Mouse (Mus musculus) adrenal gland, adult 18-20 months (tissue): ENCODE results near the gene Otub1. TPM values are rescaled to one million over a fixed set of nuclear protein-coding genes. Genes with fewer than 3 reads are reported as not detected.

Source experiments
- DNase-seq, 2 experiments: peaks; one replicate each; pipeline ENCODE4 v3.0.0; 2021 to 2022; ENCODE audit warnings: low spot score in 2 of 2
- long read RNA-seq, 2 experiments: library from polyadenylated mRNA; stranded (forward); transcript quantifications; one replicate each; pipeline ENCODE4 v2.0.0; 2021
- total RNA-seq, 2 experiments: library from RNA; stranded (reverse); gene quantifications; 1 replicate in 1 of 2; 2 replicates in 1 of 2; pipeline ENCODE4 v1.2.3; 2021

The Otub1 gene
- total RNA-seq: 100 to 1,000 TPM in 1 of 2 experiments, 10 to 100 TPM in 1; 96.7 to 125 TPM
- long read RNA-seq, experiment 1, transcript Otub1-201 (7 exons, 1,713 nt): major isoform, 74 of 84 reads
- long read RNA-seq, experiment 1, partial matches to known transcripts: 1 of 84 reads
- long read RNA-seq, experiment 1, other reads (novel, unspliced or antisense): 9 of 84 reads
- long read RNA-seq, experiment 2, transcript Otub1-201 (7 exons, 1,713 nt): major isoform, 193 of 221 reads
- long read RNA-seq, experiment 2, partial matches to known transcripts: 4 of 221 reads
- long read RNA-seq, experiment 2, other reads (novel, unspliced or antisense): 24 of 221 reads

DNA sequence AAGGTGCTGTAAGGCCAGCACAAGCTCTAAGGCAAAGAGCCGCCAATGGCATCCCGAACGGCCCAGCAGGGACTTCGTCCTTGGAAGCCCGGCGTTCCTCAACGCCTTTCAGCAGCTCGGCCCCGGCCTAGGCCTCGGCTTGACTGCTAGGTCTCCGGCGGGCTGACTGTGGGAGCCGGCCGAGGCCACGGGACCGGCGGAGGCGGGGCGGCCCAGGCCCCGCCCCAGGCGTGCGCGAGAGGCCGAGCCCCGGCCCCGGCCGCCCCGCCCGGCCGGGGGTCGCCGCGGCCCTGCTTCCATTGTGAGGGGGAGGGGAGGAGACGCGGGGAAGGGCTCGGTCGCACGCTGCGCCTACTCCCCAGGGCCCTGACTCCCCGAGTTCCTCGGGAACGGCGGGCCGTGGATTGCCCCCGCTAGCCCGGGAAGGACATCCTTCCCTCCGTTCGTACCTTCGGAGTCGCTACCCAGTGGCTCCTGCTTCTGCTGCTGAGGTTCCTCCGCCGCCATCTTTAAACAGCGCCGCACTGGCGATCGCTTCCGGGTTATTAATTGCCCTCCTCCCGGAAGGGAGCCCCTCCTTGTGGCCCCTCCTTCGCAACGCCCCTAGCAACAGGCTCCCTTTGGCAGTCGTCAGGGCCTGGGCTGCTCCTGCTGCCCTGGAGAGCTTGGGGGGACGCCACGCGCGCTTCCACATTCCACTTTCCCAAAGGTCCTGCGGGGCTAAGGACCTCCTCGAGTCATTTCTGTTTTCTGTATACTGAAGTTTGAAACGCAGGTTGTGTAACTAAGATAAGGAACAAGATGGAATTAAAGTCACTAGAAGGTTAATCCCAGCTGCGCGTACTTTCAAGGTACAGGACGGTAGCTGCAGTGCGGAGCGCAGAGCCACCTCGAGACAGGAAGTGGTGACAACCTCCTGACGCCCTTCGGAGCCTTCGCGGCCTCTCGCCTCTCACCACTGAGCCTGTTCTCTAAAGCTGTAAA lies at the start of gene Otub1:
Otub1 (minus strand) TSS at position 564 of the 984 bp plus-strand sequence.
- peak; percentile 87 to 89 for DNase-seq

DNA sequence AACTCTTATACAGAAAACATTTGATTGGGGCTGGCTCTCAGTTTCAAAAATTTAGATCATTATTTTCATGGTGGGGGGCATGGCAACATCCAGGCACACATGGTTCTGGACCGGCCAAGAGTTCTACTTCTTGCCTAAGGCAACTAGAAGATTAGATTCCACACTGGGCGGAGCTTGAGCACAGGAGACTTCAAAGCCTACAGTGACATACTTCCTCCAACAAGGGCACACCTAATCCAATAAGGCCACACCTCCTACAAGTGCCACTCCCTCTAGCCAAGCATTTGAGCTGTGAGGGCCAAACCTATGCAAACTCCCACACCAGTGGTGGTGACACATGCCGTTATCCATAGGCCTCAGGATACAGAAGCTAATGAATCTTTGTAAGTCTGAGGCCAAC lies 39.9 kb upstream of the Otub1 start:
- DNase-seq: no peak

DNA sequence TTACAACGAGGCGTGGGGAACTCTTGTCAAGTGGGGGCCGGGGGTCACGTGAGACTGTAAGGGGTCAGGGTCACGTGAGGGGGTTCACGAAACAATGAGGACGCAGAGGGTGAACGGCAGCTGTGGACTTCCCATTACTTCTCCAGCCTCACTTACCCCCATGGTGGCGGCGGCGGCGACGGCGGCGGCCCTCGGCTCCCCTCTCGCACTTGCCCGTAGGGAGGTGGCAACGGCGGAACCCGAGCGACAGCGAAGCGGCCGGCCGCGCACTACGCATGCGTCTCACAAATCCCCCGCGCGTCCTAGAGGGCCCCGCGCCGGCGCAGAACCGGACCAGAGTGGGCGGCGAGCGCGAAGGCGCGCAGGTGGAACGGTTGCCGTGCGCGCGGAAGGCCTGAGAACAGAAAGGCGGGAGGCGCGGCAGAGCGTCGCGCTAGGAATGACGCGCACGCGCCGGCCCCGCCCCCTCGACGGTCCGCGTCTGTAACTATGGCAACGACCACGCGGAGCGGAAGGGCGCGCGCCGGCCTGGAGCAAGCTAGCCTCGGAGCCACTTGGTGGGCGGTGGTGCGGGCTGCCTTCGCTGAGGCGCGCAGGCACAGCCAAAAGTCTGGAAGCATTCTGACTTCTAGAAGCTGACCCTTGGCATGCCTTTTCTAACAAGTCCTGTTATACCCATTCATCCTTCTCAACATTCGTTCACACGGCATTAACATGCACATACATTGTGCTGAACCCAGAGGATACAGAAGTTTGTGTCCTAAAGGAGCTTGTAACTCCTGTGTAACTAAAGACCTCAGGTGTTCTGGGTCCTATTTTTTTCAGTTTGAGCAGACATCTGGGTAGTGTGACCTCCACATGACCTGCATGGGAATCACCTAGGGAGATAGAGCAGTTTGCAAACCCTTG lies 34.9 kb upstream of the Otub1 start, which contains the start of gene Naa40:
Naa40 (minus strand) TSS at position 402 of the 909 bp plus-strand sequence.
- DNase-seq: peak; percentile 92 to 93

DNA sequence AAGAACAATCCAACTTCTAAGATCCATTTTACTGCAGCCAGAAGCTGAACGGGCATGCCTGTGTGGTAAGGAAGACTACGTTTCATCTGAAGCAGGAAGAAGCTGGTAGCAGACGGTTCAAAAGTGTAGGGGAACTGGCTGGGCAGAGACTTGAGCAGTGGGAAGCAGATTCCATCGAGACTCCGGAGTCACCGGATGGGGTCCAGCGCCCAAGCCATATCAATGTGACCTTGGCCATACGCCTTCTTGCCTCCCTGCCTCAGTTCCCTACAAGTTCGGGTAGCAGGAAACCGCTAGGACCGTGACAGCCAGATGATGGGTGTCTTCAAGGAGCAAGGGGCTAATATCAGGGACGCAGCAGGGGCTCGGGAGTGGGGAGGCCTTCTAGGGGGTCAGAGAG lies 34.2 kb upstream of the Otub1 start:
- DNase-seq: no peak

DNA sequence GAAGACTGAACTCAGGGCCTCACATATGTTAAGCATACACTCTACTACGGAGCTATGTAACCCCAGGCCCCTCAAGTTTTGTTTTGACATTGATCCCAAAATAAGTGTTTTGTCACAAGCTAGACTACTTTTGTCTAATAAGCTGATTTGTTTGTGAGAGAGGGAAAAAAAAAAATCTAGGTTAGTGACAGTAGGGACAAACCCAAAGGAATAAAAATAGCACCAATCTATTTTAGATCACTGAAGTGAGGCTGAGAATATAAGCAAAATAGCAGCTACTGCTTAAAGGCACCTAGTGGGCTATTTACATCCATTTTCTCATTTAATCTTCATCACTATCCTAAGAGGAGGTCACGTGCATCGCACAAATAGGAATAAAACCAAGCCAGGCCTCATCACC lies 33.5 kb upstream of the Otub1 start:
- no peak for DNase-seq

DNA sequence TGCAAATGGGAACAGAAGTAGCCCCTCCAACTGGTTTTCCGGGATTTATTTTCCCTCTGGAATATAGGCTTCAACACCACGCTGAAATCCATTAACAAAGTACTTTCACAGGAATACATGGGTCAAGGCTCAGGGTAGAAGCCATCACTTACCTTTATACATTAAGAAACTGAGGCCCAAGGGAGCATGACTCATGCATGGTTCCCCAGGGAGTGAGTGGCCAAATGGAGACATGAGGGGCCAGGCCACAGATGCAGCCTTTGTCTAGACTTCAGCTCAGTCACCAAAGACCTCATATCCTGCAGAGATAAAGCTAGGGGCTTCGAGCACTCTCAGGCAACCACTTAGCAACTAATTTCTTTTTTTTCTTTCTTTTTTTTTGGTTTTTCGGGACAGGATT lies 30.6 kb upstream of the Otub1 start:
- no peak for DNase-seq

DNA sequence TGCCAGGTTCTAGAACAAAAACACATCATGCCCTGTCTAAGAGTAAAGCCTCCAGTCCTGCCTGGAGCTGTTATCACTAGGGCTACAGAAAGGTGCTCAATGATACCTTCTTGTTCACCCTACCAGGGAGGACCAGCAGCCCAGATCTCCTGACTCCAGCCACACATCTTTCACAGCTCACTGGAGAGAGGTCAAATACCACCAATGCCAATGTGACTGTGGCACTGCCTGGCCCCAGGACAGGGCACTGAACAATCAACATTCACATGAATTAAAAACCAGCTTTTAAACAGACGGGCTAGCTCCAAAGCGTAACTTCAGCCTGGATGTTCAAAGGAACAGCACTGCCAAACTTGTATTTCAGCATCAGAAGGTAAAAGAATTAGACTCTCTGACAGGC lies 29.9 kb upstream of the Otub1 start:
- DNase-seq: no peak

DNA sequence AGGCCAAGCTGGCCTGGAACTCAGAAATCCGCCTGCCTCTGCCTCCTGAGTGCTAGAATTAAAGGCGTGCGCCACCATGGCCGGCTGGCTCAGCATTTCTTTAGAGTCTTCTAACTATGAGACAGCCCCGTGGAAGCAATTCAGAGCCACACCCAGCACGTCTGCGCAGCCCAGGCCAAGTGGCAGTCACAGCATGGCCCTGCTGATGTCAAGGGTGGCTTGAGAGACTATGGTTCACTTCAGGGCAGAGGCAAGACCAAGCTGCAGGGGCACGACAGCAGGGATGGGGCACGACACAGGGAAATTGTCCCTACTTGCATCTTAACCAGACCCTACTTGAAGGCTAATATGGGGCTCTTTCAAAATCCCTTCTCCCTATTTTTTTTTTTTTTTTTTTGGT lies 29.3 kb upstream of the Otub1 start:
- no peak for DNase-seq

DNA sequence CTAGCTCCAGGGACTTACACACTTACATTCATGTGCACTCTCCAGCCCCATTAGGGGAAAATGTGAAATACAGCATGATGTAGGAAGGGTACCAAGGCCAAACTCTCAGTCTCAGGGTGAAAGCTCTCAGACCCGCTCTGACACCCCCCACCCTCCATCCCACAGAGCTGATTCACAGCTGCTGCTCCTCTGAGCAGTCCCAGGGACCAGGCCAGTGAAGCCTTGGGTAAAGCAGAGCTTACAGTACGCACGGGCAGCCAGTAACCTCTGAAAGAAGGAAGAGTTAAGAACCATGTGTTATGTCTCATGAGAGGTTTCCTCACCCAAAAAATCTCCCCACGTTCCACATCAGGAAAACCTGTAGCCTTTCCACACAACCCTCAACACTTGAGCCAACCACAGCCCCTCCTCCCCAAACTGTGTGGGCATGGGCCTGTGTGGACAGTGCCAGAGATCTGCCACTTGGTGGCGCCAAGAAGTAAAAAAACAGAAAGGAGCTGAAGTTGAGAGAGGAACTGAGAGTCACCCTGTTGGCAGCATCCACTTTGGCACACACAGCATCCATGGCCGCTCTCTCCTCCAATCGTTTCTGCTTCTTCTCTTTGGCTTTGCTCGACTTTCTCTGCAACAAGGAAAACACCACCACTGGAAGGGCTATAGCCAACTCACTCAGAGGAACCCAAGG lies 28.6 kb upstream of the Otub1 start:
- DNase-seq: peak; percentile 67 to 76

DNA sequence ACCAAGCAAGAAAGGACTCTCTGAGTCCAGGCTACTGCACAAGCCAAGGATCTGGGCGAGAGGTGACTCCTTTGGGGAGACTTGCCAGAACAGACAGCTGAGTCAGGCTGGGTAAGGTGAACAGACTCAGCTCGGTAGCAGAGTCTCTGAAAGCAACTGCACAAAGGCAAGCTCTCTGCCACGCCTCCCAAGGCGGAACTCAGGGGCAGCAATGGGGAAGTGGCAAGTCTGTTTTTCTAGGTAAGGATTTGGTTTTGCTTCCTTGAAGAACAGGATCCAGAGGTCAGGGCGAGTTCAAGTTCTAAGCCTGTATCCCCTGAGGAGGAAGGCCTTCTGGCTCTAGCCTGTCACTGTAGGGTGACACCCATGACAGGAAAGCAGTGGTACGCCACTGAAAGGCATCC lies 20.4 kb upstream of the Otub1 start:
- no peak for DNase-seq

DNA sequence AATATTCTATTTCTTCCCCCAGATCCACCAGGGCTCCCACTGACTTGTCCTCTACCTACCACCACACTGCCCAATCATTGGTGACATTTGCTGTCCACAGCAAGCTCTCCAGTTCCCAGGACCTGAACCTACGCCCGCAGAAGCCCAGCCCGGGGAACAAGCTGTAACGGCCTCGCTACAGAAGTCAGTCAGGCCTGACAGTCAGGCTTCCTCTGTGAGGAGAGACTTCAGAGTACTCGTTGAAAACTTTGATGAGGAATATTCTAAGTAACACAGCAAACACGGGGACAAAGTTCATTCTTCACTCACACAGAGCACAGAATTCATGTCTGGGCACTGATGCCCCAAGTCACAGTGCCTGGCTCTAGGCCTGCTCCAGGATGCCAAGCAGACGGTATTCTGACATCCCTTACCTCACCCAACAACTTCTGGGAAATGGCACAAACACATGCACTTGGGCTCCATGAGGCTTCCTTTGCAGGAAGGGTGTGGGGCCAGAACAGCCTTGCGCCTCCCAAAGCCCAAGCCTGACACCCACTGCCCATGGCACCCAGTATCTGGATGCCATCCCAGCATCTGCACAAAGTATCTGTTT lies 19.1 kb upstream of the Otub1 start:
- DNase-seq: no peak

DNA sequence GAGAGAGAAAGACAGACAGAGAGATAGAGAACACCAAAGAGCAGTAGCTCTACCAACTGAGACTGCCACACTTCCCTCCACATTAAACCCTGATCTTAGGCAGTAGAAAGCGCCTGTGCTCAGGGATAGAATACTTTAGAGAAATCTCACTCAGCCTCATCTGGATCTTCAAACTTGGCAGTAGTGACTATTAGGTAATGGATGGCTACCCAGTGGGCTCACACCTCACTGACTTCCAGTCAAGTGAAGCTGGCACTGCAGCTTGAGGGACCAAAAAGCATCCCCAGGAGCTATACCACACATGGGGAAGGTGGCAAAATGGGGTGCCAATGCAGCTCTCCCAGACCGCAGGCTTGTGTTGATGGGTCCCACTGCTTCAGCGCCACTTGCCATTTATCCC lies 18.1 kb upstream of the Otub1 start:
- DNase-seq: no peak

DNA sequence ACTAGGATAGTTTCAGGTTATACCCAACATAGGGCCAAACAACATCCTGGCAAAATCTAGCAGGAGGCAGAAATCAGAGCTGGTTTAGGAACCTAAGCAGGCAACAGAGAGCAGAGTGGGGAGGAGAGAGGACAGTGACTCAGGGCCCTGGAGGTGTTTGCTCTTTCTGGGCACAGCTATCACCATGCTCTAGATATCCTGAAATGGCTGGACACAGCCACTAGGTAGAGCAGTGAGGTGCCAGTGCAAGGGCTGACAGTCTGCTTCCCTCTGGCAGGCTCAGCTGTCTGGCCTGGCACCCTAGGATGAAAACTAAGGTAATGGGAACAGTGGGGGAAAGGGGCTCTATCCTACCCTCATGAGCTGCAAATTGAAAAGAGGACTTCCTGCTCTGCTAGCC lies 17.4 kb upstream of the Otub1 start:
- no peak for DNase-seq

DNA sequence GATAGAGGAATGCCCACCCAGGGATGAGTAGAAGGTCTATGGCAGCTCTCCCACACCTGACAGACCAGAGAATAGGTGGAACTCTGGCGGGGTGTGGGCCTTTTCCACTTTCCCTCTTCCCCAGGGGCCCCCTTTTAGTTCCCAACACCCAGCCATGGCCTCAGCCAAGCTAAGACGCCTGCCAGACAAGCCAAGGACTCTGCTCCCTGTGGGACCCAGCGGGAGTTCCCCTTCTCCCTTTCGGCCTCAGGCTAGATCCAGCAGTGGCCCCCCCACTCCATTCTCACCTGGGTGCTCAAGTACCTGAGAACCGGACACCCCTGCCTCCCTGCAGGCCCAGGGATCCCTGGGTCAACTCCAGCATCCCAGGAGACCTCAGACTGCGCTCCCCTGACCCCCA lies 16.1 kb upstream of the Otub1 start:
- no peak for DNase-seq

DNA sequence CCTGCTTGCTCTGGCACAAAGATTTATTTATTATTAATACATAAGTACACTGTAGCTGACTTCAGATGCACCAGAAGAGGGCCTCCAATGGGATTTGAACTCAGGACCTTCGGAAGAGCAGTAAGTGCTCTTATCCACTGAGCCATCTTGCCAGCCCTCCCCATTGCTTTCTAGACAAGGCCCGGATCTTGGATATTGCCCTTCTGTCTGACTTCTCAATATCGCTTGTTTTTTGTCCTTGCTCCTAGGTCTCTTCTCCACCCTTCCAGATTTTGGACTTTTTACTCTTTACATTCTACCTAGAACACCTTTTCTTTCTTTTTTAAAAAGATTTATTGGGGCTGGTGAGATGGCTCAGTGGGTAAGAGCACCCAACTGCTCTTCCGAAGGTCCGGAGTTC lies 12.6 kb upstream of the Otub1 start:
- DNase-seq: no peak

DNA sequence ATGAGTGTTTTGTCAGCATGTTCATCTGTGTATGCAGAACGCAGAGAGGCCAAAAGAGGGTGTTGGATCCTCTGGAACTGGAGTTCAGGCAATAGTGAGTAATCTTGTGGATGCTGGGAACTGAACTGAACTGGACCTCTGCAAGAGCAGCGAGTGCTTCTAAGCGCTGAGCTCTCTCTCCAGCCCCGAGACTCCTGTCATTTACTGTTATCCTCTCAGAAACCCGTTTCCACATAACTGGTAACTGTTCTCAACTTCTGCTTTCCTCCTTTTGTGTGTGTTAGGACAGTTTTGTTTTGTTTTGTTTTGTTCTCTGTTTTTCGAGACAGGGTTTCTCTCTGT lies 11.8 kb upstream of the Otub1 start:
- DNase-seq: no peak

DNA sequence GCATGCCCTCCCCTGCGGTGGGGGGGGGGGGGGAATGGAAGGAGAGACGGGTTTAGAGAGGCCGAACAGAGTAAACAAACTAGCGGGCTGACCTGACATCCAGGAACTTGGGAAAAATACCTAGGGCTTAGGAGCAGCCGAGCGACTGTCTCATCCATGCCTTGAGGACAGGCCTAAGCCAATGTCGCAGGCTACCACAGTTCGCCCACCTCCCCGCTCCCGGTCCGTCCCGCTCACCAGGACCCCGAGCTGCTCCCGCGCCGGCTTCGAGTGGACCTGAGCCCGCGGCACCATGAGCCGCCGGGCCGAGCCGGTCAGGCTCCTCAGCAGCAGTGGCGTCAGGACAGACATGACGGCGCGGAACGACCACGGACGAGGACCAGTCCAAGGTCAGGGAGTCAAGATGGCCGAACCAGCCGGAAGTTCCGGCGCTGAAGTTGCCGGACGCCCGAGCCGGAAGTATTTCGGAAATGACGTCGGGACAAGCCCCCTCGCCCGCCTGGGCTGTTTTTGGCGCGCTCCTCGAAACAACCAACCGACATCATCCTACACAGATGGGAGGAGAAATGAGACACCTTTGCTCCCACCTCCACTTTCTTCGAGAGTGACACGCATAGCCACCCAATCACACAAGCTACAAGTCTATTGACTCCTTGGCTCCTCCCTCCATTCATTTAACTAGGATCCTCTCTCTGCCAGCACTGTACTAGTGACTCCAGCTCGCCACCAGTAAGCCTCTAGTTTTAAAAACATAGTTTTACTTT lies 11.2 kb upstream of the Otub1 start, which contains the start of gene Cox8a:
Cox8a (minus strand) TSS at position 455 of the 764 bp plus-strand sequence.
- DNase-seq: peak; percentile 87 to 91

DNA sequence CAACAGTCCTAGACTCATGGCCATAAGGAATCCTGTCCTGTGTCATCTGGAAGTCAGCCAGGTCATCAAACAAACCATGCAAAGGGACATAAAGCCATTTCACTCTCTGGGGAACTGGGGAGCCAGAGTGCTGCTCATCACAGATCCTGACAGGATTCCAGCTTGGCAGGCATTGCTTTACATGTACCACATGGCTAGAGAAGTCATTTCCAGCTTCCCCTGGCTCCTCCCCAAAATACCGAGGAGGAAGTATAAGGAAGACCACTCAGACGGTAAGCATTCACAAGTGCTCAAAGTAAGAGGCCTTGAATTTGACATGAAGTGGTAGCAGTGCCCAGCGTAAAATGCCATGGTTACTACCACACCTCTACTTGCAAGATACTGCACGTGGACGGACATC lies 8.4 kb upstream of the Otub1 start:
- no peak for DNase-seq

DNA sequence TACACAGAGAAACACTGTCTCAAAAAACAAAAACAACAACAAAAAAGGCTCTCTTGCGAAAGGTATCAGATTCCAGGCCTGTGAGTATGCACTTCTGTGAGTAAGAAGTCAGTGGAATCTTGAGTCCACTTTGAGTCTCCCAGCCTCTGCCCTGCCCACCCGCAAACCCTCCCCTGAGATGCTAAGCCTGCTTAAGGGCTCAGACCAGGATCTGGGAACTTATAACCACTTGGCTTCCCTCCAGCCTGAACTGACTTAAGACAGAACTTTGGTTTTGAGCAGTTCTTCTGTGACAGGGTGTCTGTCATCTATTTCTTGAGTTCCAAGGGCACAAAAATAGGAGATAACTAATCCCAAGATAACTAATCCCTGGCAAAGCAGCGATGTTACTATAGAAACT lies 6.9 kb upstream of the Otub1 start:
- DNase-seq: no peak
